11 mouse cellular contexts compared by ENCODE assay signal in the genomic region with DNA sequence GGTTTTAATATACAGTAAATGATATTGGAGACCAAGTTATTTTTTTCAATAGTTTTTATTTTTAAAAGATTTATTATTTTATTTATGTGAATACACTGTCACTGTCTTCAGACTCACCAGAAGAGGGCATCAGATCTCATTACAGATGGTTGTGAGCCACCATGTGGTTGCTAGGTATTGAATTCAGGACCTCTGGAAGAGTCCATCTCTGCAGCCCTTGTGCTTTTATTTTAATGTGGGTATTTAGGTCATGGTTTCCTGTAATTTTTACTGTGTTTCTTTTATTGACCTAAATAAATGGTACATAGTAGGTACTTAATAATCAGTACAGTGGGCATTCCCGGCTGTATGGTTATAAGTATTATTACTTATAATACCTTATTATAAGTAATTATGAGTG. TPM values are rescaled to one million over a fixed set of nuclear protein-coding genes. Genes with fewer than 3 reads are reported as not detected.
DNase-seq lines count a peak whose midpoint lies in the region; ATAC-seq and TF ChIP-seq lines count a peak whose summit lies in the region.
"Had no signal": no experiment of that assay in that cellular context is flagged by ENCODE, and none has a peak within 500 bp of the region (broad histone marks: within the 10 kb centered on the region; RNA-seq: fewer than 3 reads in every experiment).

No protein-coding gene starts in this region.

- 93% methylated on average over 1 of the region's 1 CpGs for WGBS in heart, embryonic 11.5 days (ENCODE audit: insufficient replicate concordance)
- 80% methylated on average over 1 of the region's 1 CpGs for WGBS in liver, embryonic 11.5 days

- TF ChIP-seq CTCF in E14TG2a.4 (conservative IDR thresholded peaks at IDR 0.05; ENCODE audit: low read length): no peak

- no peak for TF ChIP-seq POLR2A in myocyte (IDR thresholded peaks at IDR 0.05; ENCODE audit: insufficient read length, low read depth)

- H3ac ChIP-seq in myocyte (ENCODE audit: control insufficient read depth, insufficient read length): no peak overlapping the region

- no peaks in the 10 kb centered on the region for H3K9me3 ChIP-seq in heart, embryonic 11.5 days (replicated peaks; ENCODE audit: control insufficient read depth, low read length)
- H3K9me3 ChIP-seq in liver, embryonic 11.5 days (ENCODE audit: control insufficient read depth, low read length): no peaks in the 10 kb centered on the region
- no peaks in the 10 kb centered on the region; the same call in 1 of the 2 replicates for H3K9me3 ChIP-seq in E14TG2a.4 (ENCODE audit: low read length)
- H3K9me3 ChIP-seq: neural tube, embryonic 12.5 days had no signal

- DNase-seq in heart, postnatal 4 days: no peak
- DNase-seq in liver, embryonic 11.5 days (ENCODE audit: low spot score): no peak
- no peak for DNase-seq in liver
- no peak for DNase-seq in adrenal gland, postnatal 10 days
- DNase-seq in ovary, postnatal 36 days (ENCODE audit: low spot score): no peak
- DNase-seq: spleen, adult 18-20 months; thymus, postnatal 4 days had no signal

- no peak for ATAC-seq in heart, embryonic 11.5 days (replicated peaks; ENCODE audit: insufficient number of reproducible peaks, low FRiP score, low TSS enrichment)
- ATAC-seq in liver, embryonic 11.5 days (replicated peaks; ENCODE audit: low FRiP score): no peak

- H3K4me1 ChIP-seq in heart, embryonic 11.5 days (ENCODE audit: control insufficient read depth, insufficient read depth, low read length): peaks cover 27% of the 10 kb centered on the region
- peaks cover 26% of the 10 kb centered on the region for H3K4me1 ChIP-seq in liver, embryonic 11.5 days (replicated peaks; ENCODE audit: control insufficient read depth, insufficient read depth, low read length)
- H3K4me1 ChIP-seq in E14TG2a.4 (replicated peaks; ENCODE audit: low read depth, low read length): peaks cover 82% of the 10 kb centered on the region

- peak overlapping the region; percentile 62; the same call in 1 of the 2 replicates for H3K27ac ChIP-seq in heart, embryonic 11.5 days (ENCODE audit: low read depth, low read length)
- 0 out of 2 replicates have a peak overlapping the region, but pooled peaks have one; percentile 84 for H3K27ac ChIP-seq in liver, embryonic 11.5 days (ENCODE audit: low read depth, low read length)

- H3K9ac ChIP-seq in heart, embryonic 11.5 days (ENCODE audit: low read depth, low read length): no peak overlapping the region
- H3K9ac ChIP-seq in liver, embryonic 11.5 days (ENCODE audit: low read depth, low read length): no peak overlapping the region
- H3K9ac ChIP-seq: neural tube, embryonic 12.5 days had no signal

- H3K36me3 ChIP-seq in heart, embryonic 11.5 days (ENCODE audit: control insufficient read depth, insufficient read depth, low read length): no peaks in the 10 kb centered on the region
- H3K36me3 ChIP-seq in liver, embryonic 11.5 days (ENCODE audit: control insufficient read depth, insufficient read depth, low read length): no peaks in the 10 kb centered on the region
- peaks cover 5% of the 10 kb centered on the region; the same call in 1 of the 2 replicates for H3K36me3 ChIP-seq in E14TG2a.4 (ENCODE audit: insufficient read depth, low read length)
- H3K36me3 ChIP-seq in myocyte (ENCODE audit: control insufficient read depth, insufficient read depth): no peaks in the 10 kb centered on the region
- H3K36me3 ChIP-seq: neural tube, embryonic 12.5 days had no signal

- H3K4me2 ChIP-seq in heart, embryonic 11.5 days: no peak overlapping the region
- no peak overlapping the region; the same call in 1 of the 2 replicates for H3K4me2 ChIP-seq in liver, embryonic 11.5 days
- H3K4me2 ChIP-seq in myocyte (ENCODE audit: low read depth): peak overlapping the region; percentile 94

- no peak overlapping the region for H3K4me3 ChIP-seq in heart, embryonic 11.5 days (ENCODE audit: low read depth, low read length)
- H3K4me3 ChIP-seq in liver, embryonic 11.5 days (ENCODE audit: low read depth, low read length): no peak overlapping the region
- peak overlapping the region; percentile 71; the same call in 1 of the 2 replicates for H3K4me3 ChIP-seq in E14TG2a.4 (replicated peaks; ENCODE audit: low read length)
- peak overlapping the region; percentile 36 for H3K4me3 ChIP-seq in myocyte
- H3K4me3 ChIP-seq: neural tube, embryonic 12.5 days had no signal

- no peaks in the 10 kb centered on the region for H3K27me3 ChIP-seq in heart, embryonic 11.5 days (ENCODE audit: control insufficient read depth, insufficient read depth, low read length)
- H3K27me3 ChIP-seq in liver, embryonic 11.5 days (replicated peaks; ENCODE audit: control insufficient read depth, insufficient read depth, low read length): no peaks in the 10 kb centered on the region
- no peaks in the 10 kb centered on the region for H3K27me3 ChIP-seq in E14TG2a.4 (ENCODE audit: insufficient read depth, low read length)
- H3K27me3 ChIP-seq in myocyte (ENCODE audit: control insufficient read depth, insufficient read depth, insufficient read length): no peaks in the 10 kb centered on the region
- H3K27me3 ChIP-seq: neural tube, embryonic 12.5 days had no signal

- peaks cover 68% of the 10 kb centered on the region for H3K79me2 ChIP-seq in myocyte (ENCODE audit: control insufficient read depth, insufficient read depth)

TF ChIP-seq in myocyte, 11 proteins besides CTCF, POLR2A, EP300 and RAD21:
- TF ChIP-seq MAX (IDR thresholded peaks at IDR 0.05; ENCODE audit: low read depth): no peak
- TF ChIP-seq USF1 (IDR thresholded peaks at IDR 0.05; ENCODE audit: low read depth): no peak
- TF ChIP-seq MYOG (IDR thresholded peaks at IDR 0.05; ENCODE audit: control insufficient read depth in 1 of 3, insufficient read depth in 1 of 3, insufficient read length in 2 of 3, low read depth in 2 of 3): no peak
- TF ChIP-seq REST (IDR thresholded peaks at IDR 0.05; ENCODE audit: insufficient read depth, insufficient read length): no peak
- no peak for TF ChIP-seq TCF3 (IDR thresholded peaks at IDR 0.05; ENCODE audit: insufficient read length, low read depth)
- no peak for TF ChIP-seq CEBPB (IDR thresholded peaks at IDR 0.05; ENCODE audit: insufficient read depth, poor library complexity, severe bottlenecking)
- no peak for TF ChIP-seq SRF (IDR thresholded peaks at IDR 0.05; ENCODE audit: control insufficient read depth, insufficient read length, low read depth)
- TF ChIP-seq E2F4 (IDR thresholded peaks at IDR 0.05; ENCODE audit: insufficient read depth): no peak
TF ChIP-seq in myocyte: peak in this region for 0.

RNA-seq across cellular contexts. Expression of a gene that starts 56.1 kb away (rescaled TPM):
- polyA plus RNA-seq in heart, embryonic 11.5 days (2014; fragmentation: Nextera tagmentation; extraction: Ambion mirVana): 3.5 and 5.2 TPM in 2 replicates
- total RNA-seq in heart, postnatal 4 days (2021): 10 to 100 TPM; 24.0 to 26.1 TPM
- 3.0 and 4.0 TPM in 2 replicates for polyA plus RNA-seq in liver, embryonic 11.5 days (2014; fragmentation: Nextera tagmentation; extraction: Ambion mirVana)
- 17.9 TPM for polyA plus RNA-seq in myocyte (2012; fragmentation: generic; extraction: Trizol)
- total RNA-seq in adrenal gland, postnatal 10 days (2021): 10 to 100 TPM; 18.9 to 19.9 TPM

RNA-seq across cellular contexts. Expression of a gene that starts 59.4 kb away (rescaled TPM):
- polyA plus RNA-seq in heart, embryonic 11.5 days (2014; fragmentation: Nextera tagmentation; extraction: Ambion mirVana): 4.5 and 5.5 TPM in 2 replicates
- total RNA-seq in heart, postnatal 4 days (2021): 10 to 100 TPM; 10.1 to 12.9 TPM
- 4.0 and 4.3 TPM in 2 replicates for polyA plus RNA-seq in liver, embryonic 11.5 days (2014; fragmentation: Nextera tagmentation; extraction: Ambion mirVana)
- polyA plus RNA-seq in myocyte (2012; fragmentation: generic; extraction: Trizol): 45.9 TPM
- total RNA-seq in adrenal gland, postnatal 10 days (2021): 10 to 100 TPM; 11.6 to 15.3 TPM

Comparison
In these comparisons a context has a peak if more than half of its experiments do, and no peak if none do; other contexts are left out.
1. H3K4me3 ChIP-seq: peak in E14TG2a.4 (single experiment) and myocyte (single experiment); none in heart, embryonic 11.5 days (single experiment) and liver, embryonic 11.5 days (single experiment).